Mouse (Mus musculus): ENCODE data around the gene Edn1.

Edn1 gene

DNA sequence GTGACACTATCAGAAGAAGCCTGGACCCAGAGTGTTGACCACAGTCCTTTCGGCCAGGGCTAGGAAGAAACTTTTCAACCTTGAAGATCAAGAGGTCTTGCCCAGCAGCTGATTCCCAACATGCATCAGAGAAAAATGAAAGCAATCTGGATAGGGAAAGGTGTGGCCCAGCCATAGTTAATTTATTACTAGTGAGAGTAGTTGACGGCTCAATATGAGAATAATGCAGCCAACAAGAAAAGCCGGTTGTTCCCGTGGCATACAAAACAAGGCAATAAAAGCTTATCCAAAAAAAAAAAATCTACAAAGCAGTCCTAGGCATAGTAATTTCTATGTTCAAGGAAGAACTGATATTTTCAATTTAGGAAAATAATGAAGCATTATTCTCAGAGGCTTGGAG, 16.5 kb downstream of the Edn1 start:
- DNase-seq (ENCODE audit: low spot score), result peak; percentile 44

DNA sequence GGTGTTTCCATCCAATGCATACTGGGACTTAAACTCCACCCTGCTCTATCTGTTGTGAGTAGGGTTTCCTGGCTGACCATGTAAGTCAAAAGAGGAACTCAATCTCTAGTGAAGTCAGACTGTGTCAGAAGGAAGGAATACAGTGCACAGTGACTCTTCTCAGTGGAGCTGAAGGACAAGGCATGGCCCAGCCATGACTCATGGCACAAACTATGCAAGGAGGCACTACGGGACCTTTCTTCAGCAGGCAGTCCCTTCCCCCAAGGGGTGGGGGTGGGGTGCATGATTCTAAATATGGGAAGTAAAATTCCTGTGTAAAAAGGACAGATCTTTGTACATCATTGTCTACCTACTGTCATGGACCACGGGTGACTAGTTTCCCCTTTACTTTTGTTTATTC, 27.3 kb downstream of the Edn1 start:
- peak; percentile 32 for DNase-seq (ENCODE audit: low spot score)

GRCm38 (mm10) chr13:42331104-42331503, 29.8 kb downstream of the Edn1 start:
- DNase-seq (ENCODE audit: low spot score), result no peak

DNA sequence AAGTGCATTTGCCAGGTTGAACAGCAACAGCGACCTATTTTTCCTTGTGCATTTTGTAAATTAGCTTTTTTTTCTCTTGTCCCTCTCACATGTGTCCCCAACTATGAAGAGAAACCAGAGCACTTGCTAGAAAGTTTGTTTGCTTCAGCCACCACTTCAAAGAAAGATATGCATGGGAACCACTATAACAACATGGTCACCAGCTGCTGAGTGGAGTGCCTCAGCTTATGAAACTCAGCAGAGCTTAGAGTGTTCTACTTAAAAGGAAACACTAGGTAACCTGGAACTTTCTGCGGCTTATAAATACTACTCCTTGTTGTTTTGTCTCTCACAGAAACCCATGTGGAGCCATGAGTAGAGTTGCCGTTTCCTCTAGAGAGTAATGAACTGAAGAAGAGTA, 33.7 kb downstream of the Edn1 start:
- DNase-seq (ENCODE audit: low spot score), result no peak

- DNase-seq (ENCODE audit: low spot score), result no peak
Measured at GRCm38 (mm10) chr13:42336414-42336813, 35.1 kb downstream of the Edn1 start.

DNA sequence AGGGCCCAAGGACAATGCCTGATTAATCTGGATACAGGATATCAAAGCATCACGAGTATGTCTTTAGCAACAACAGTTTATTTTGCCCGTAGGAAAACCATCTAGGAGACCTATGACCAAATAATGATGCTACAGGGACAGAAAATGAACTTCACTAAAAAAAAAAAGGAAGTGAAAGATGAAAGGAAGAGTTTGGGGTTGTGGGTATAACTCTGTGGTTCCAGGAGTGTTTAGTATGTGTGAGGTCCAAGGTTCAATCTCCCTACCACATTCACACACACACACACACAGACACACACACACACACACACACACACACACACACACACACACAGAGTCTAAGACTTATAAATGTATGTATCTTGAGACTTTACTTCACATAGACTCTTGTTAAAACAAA, 35.8 kb downstream of the Edn1 start:
- no peak for DNase-seq (ENCODE audit: low spot score)

GRCm38 (mm10) chr13:42339466-42339865, 38.2 kb downstream of the Edn1 start:
- no peak for DNase-seq (ENCODE audit: low spot score)

- no peak for DNase-seq (ENCODE audit: low spot score)
Measured at GRCm38 (mm10) chr13:42341871-42342532, 40.7 kb downstream of the Edn1 start.

DNA sequence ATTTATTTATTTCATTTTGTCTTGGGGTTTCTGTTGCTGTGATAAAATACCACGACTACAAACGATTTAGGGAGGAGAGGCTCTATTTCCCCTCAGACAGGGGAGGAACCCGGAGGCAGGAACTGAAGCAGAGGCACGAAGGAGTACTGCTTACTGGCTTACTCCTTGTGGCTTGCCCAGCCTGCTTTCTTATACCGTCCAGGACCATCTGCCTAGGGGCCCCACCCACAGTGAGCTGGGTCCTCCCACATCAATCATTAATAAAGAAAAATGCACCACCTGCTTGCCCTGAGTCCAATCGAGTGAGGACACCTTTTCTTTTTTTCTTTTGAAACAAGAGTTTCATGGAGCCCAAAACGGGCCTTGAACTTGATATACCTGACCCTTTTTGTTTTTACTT, 44.2 kb downstream of the Edn1 start:
- no peak for DNase-seq (ENCODE audit: low spot score)

GRCm38 (mm10) chr13:42346414-42346813, 45.1 kb downstream of the Edn1 start:
- DNase-seq (ENCODE audit: low spot score), result no peak

DNA sequence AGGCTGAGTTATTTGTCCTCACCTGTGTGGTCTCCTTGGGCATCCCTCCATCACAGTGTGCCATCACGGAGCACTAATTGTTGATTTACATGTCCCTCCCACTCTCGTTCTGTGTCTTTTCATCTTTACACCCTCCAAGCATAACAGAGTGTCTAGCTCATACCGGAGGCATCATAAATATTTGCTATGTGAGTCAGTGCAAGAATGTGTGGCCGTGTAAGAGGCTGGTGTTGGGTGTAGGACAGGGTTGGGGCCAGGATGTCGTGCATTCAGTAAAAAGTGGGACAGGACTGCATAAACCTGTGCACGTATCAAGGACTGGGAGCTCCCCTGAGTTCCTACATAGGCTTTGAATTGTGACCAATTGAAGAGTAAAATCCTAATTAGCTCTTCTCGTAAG, 50.4 kb downstream of the Edn1 start:
- DNase-seq (ENCODE audit: low spot score), result no peak

All from urinary bladder, postnatal 14 days (tissue).